Mouse (Mus musculus): ENCODE data around the gene Trpm7.

GRCm38 (mm10) chr2:126772217-126772616, 103.8 kb downstream of the Trpm7 start:
- TF ChIP-seq GATA1 (IDR thresholded peaks at IDR 0.05; ENCODE audit: borderline replicate concordance, low read length) (no peak), FLI1 (IDR thresholded peaks at IDR 0.05; ENCODE audit: low read length) (no peak)
